Mouse (Mus musculus) MEL (cell line): Measurements from ENCODE around the gene Gstp3. TPM values are rescaled to one million over a fixed set of nuclear protein-coding genes. Genes with fewer than 3 reads are reported as not detected.

Experiments used
- DNase-seq: peaks from one replicate; pipeline ENCODE4 v3.0.0; 2011; ENCODE audit warnings: low read depth, low spot score
- H3K27ac ChIP-seq: 2 replicates; pipeline ENCODE4 v1.5.1; 2012; ENCODE audit warnings: low read depth, mild to moderate bottlenecking, control low read depth, low read length, moderate library complexity; ENCODE audit not compliant: control insufficient read depth
- H3K27me3 ChIP-seq, 2 experiments: fragments of 150-350 bp in 1 of 2; sonication (generic) in 1 of 2; 2 replicates each; pipeline ENCODE4 v1.6.1; 2012; ENCODE audit warnings: low read length in 2 of 2, mild to moderate bottlenecking in 2 of 2, improper control_type of control experiment in 1 of 2, moderate library complexity in 1 of 2; ENCODE audit not compliant: insufficient read depth in 2 of 2, control insufficient read depth in 1 of 2
- H3K36me3 ChIP-seq, 2 experiments: 2 replicates each; pipeline ENCODE4 v1.6.1; 2012 to 2014; ENCODE audit warnings: low read length in 2 of 2, improper control_type of control experiment in 1 of 2, inconsistent platforms in 1 of 2, mild to moderate bottlenecking in 1 of 2; ENCODE audit not compliant: insufficient read depth in 2 of 2, control insufficient read depth in 1 of 2
- H3K4me1 ChIP-seq, 2 experiments: fragments of 150-350 bp in 1 of 2; sonication (generic) in 1 of 2; 2 replicates each; pipeline ENCODE4 v1.6.1; 2012; ENCODE audit warnings: low read length in 2 of 2, improper control_type of control experiment in 1 of 2, mild to moderate bottlenecking in 1 of 2; ENCODE audit not compliant: insufficient read depth in 2 of 2, control insufficient read depth in 1 of 2
- H3K4me3 ChIP-seq, 2 experiments: fragments of 150-350 bp in 1 of 2; sonication (generic) in 1 of 2; 2 replicates each; pipeline ENCODE4 v1.5.1; 2012; ENCODE audit warnings: low read depth in 2 of 2, low read length in 2 of 2, mild to moderate bottlenecking in 2 of 2, moderate library complexity in 2 of 2, control low read depth in 1 of 2, improper control_type of control experiment in 1 of 2; ENCODE audit not compliant: control insufficient read depth in 1 of 2, insufficient read depth in 1 of 2
- H3K79me2 ChIP-seq: 2 replicates; pipeline ENCODE4 v1.6.1; 2012; ENCODE audit warnings: mild to moderate bottlenecking, low read length, moderate library complexity; ENCODE audit not compliant: control insufficient read depth, poor library complexity, insufficient read depth
- H3K9ac ChIP-seq: 2 replicates; pipeline ENCODE4 v1.6.1; 2012; ENCODE audit warnings: low read depth, mild to moderate bottlenecking, control low read depth, low read length, moderate library complexity; ENCODE audit not compliant: control insufficient read depth, poor library complexity, severe bottlenecking
- H3K9me3 ChIP-seq: fragments of 150-350 bp; sonication (generic); replicated peaks from 2 replicates; pipeline ENCODE4 v1.6.1; 2012; ENCODE audit warnings: mild to moderate bottlenecking, low read length, improper control_type of control experiment, moderate library complexity; ENCODE audit not compliant: insufficient read depth
- BHLHE40 ChIP-seq: IDR thresholded peaks from 2 replicates; pipeline ENCODE4 v1.6.1; 2012; ENCODE audit warnings: low read depth, mild to moderate bottlenecking, inconsistent platforms, low read length, improper control_type of control experiment, borderline replicate concordance
- CHD1 ChIP-seq: IDR thresholded peaks from 2 replicates; pipeline ENCODE4 v1.6.1; 2012; ENCODE audit warnings: low read depth, mild to moderate bottlenecking, inconsistent platforms, low read length, improper control_type of control experiment
- CTCF ChIP-seq, 3 experiments: IDR thresholded peaks in 2 of 3; conservative IDR thresholded peaks in 1 of 3; 2 replicates each; pipeline ENCODE4 v1.5.1; 2011 to 2012; ENCODE audit warnings: low read length in 3 of 3, low read depth in 2 of 3, mild to moderate bottlenecking in 2 of 3, improper control_type of control experiment in 1 of 3, inconsistent platforms in 1 of 3, mixed read lengths in 1 of 3, moderate library complexity in 1 of 3; ENCODE audit not compliant: control insufficient read depth in 1 of 3, insufficient read depth in 1 of 3, poor library complexity in 1 of 3, severe bottlenecking in 1 of 3
- ETS1 ChIP-seq: IDR thresholded peaks from 2 replicates; pipeline ENCODE4 v1.6.1; 2012; ENCODE audit warnings: low read depth, mild to moderate bottlenecking, inconsistent platforms, low read length, improper control_type of control experiment, moderate library complexity
- GABPA ChIP-seq: IDR thresholded peaks from 2 replicates; pipeline ENCODE4 v1.6.1; 2012; ENCODE audit warnings: low read depth, mild to moderate bottlenecking, inconsistent platforms, low read length, improper control_type of control experiment, moderate library complexity
- HCFC1 ChIP-seq: IDR thresholded peaks from 2 replicates; pipeline ENCODE4 v1.6.1; 2012; ENCODE audit warnings: low read depth, mild to moderate bottlenecking, inconsistent platforms, low read length, improper control_type of control experiment, moderate library complexity
- JUND ChIP-seq: IDR thresholded peaks from 2 replicates; pipeline ENCODE4 v1.6.1; 2011; ENCODE audit warnings: low read depth, mild to moderate bottlenecking, improper control_type of control experiment, low read length
- KAT2A ChIP-seq: conservative IDR thresholded peaks from 2 replicates; pipeline ENCODE4 v1.6.1; 2012; ENCODE audit warnings: low read depth, low read length, improper control_type of control experiment, inconsistent platforms
- MAFK ChIP-seq: IDR thresholded peaks from 2 replicates; pipeline ENCODE4 v1.6.1; 2011; ENCODE audit warnings: low read depth, mild to moderate bottlenecking, low read length, improper control_type of control experiment, borderline replicate concordance
- MAX ChIP-seq: IDR thresholded peaks from 2 replicates; pipeline ENCODE4 v1.6.1; 2011; ENCODE audit warnings: low read length, improper control_type of control experiment
- MAZ ChIP-seq: IDR thresholded peaks from 2 replicates; pipeline ENCODE4 v1.6.1; 2012; ENCODE audit warnings: low read depth, mild to moderate bottlenecking, inconsistent platforms, low read length, improper control_type of control experiment
- MEF2A ChIP-seq: IDR thresholded peaks from 2 replicates; pipeline ENCODE4 v1.6.1; 2014; ENCODE audit warnings: low read depth, mild to moderate bottlenecking, inconsistent platforms, low read length, improper control_type of control experiment; ENCODE audit not compliant: poor library complexity, insufficient replicate concordance, severe bottlenecking; ENCODE audit errors: extremely low read depth
- MYB ChIP-seq: IDR thresholded peaks from 2 replicates; pipeline ENCODE4 v1.6.1; 2011; ENCODE audit warnings: mild to moderate bottlenecking, low read depth, low read length, improper control_type of control experiment
- POLR2A ChIP-seq, 2 experiments: IDR thresholded peaks; 2 replicates each; pipeline ENCODE4 v1.6.1; 2011 to 2012; ENCODE audit warnings: low read length in 2 of 2, mild to moderate bottlenecking in 2 of 2, control low read depth in 1 of 2, improper control_type of control experiment in 1 of 2, low read depth in 1 of 2, moderate library complexity in 1 of 2; ENCODE audit not compliant: control insufficient read depth in 1 of 2, insufficient read depth in 1 of 2, poor library complexity in 1 of 2
- POLR2AphosphoS2 ChIP-seq: IDR thresholded peaks from 2 replicates; pipeline ENCODE4 v1.6.1; 2011; ENCODE audit warnings: low read length, improper control_type of control experiment
- POLR2AphosphoS5 ChIP-seq: IDR thresholded peaks from 2 replicates; pipeline ENCODE4 v1.6.1; 2012; ENCODE audit warnings: low read depth, borderline replicate concordance, mild to moderate bottlenecking, inconsistent platforms, low read length, moderate library complexity, mixed read lengths
- RAD21 ChIP-seq: IDR thresholded peaks from 2 replicates; pipeline ENCODE4 v1.6.1; 2011; ENCODE audit warnings: mild to moderate bottlenecking, low read depth, low read length, improper control_type of control experiment
- RCOR1 ChIP-seq: IDR thresholded peaks from 2 replicates; pipeline ENCODE4 v1.6.1; 2012; ENCODE audit warnings: low read depth, mild to moderate bottlenecking, inconsistent platforms, low read length, improper control_type of control experiment
- SIN3A ChIP-seq: IDR thresholded peaks from 2 replicates; pipeline ENCODE4 v1.6.1; 2012; ENCODE audit warnings: low read length, improper control_type of control experiment, inconsistent platforms
- TBP ChIP-seq: IDR thresholded peaks from 2 replicates; pipeline ENCODE4 v1.8.0; 2011; ENCODE audit warnings: low read depth, low read length, improper control_type of control experiment
- USF1 ChIP-seq: IDR thresholded peaks from 2 replicates; pipeline ENCODE4 v1.6.1; 2014; ENCODE audit warnings: low read depth, mild to moderate bottlenecking, inconsistent platforms, low read length, improper control_type of control experiment, moderate library complexity
- USF2 ChIP-seq, 2 experiments: IDR thresholded peaks; 2 replicates each; pipeline ENCODE4 v1.6.1; 2011 to 2012; ENCODE audit warnings: improper control_type of control experiment in 2 of 2, low read length in 2 of 2, borderline replicate concordance in 1 of 2, inconsistent platforms in 1 of 2, low read depth in 1 of 2, mild to moderate bottlenecking in 1 of 2; ENCODE audit not compliant: insufficient read depth in 1 of 2
- ZKSCAN1 ChIP-seq: IDR thresholded peaks from 2 replicates; pipeline ENCODE4 v1.6.1; 2012; ENCODE audit warnings: low read depth, mild to moderate bottlenecking, inconsistent platforms, low read length, improper control_type of control experiment, moderate library complexity
- ZMIZ1 ChIP-seq: IDR thresholded peaks from 2 replicates; pipeline ENCODE4 v1.6.1; 2012; ENCODE audit warnings: low read depth, mild to moderate bottlenecking, inconsistent platforms, low read length, improper control_type of control experiment, moderate library complexity
- ZNF384 ChIP-seq: IDR thresholded peaks from 2 replicates; pipeline ENCODE4 v1.6.1; 2012; ENCODE audit warnings: low read depth, mild to moderate bottlenecking, inconsistent platforms, low read length, improper control_type of control experiment
- polyA plus RNA-seq, 2 experiments: library from polyadenylated mRNA; stranded (reverse) in 1 of 2; unstranded in 1 of 2; fragments of >175 nt in 1 of 2; fragments of >200 nt in 1 of 2; gene quantifications; 2 replicates each; pipeline versions ENCODE4 v1.2.1 to v1.2.4; 2012; ENCODE audit warnings: low replicate concordance in 2 of 2, low read depth in 1 of 2; ENCODE audit not compliant: insufficient read length in 2 of 2, insufficient read depth in 1 of 2, missing spikeins in 1 of 2
- total RNA-seq: library from RNA; depleted of rRNA; stranded (reverse); fragments of 300-350 nt; gene quantifications from 2 replicates; pipeline ENCODE4 v1.2.3, GENCODE M21; 2012

Gene Gstp3
- total and polyA plus RNA-seq, 3 experiments: 0.84 TPM; not detected in 2

DNA sequence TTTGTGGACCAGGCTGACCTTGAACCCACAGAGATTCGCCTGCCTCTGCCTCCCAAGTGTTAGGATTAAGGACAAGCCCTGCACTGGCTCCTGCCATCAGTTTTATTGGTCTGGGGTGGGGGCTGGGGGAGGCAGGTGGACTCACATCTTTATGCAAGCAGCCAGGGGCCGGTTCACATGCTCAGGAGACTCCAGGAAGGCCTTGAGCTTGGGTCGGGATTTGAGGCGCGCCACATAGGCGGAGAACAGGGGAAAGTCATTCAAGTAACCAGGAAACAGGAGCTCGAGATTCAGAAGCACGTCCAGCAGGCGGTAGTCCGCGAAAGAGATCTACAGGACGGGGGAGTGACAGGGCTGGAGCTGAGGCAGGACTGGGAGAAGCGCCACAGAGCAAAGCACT is 2.0 kb downstream of the Gstp3 start:
- Histone ChIP-seq H3K79me2 (no peaks in the 10 kb centered on the region), H3K4me1 (peaks cover 0 to 10% of the 10 kb centered on the region in 2 experiments; a peak in 2 of 4 replicates), H3K9me3 (no peaks in the 10 kb centered on the region), H3K27me3 (peaks cover 0 to 3% of the 10 kb centered on the region in 2 experiments; a peak in 1 of 4 replicates)
- TF ChIP-seq MEF2A: no peak
- no peak for TF ChIP-seq POLR2A (IDR thresholded peaks at IDR 0.05; ENCODE audit: control insufficient read depth in 1 of 2, insufficient read depth in 1 of 2, low read depth in 1 of 2, low read length in 2 of 2, poor library complexity in 1 of 2)
- TF ChIP-seq GABPA: no peak
- no peak for TF ChIP-seq CTCF (IDR thresholded peaks at IDR 0.05 in 2 of 3, conservative IDR thresholded peaks at IDR 0.05 in 1 of 3; ENCODE audit: control insufficient read depth in 1 of 3, insufficient read depth in 1 of 3, low read depth in 2 of 3, low read length in 3 of 3, poor library complexity in 1 of 3, severe bottlenecking in 1 of 3)
- TF ChIP-seq SIN3A: no peak
- TF ChIP-seq RAD21: no peak
- TF ChIP-seq ZNF384: no peak
- no peak for TF ChIP-seq USF2 (IDR thresholded peaks at IDR 0.05; ENCODE audit: borderline replicate concordance in 1 of 2, insufficient read depth in 1 of 2, low read depth in 1 of 2, low read length in 2 of 2)
- TF ChIP-seq MAX: no peak
- no peak for TF ChIP-seq MAZ
- TF ChIP-seq POLR2AphosphoS5: no peak
- TF ChIP-seq RCOR1: no peak
- TF ChIP-seq USF1: no peak
- TF ChIP-seq CHD1: no peak
- TF ChIP-seq ZMIZ1: no peak
- TF ChIP-seq KAT2A: no peak
- no peak for TF ChIP-seq MAFK
- no peak for TF ChIP-seq ZKSCAN1
- TF ChIP-seq HCFC1: no peak
- TF ChIP-seq, all 39 proteins: peak for 0
- no peak overlapping the region for H3K4me3 ChIP-seq
- DNase-seq: no peak
- H3K36me3 ChIP-seq: peaks cover 0 to 2% of the 10 kb centered on the region in 2 experiments; a peak in 2 of 4 replicates
- H3K9ac ChIP-seq: no peak overlapping the region
- H3K27ac ChIP-seq: no peak overlapping the region

DNA sequence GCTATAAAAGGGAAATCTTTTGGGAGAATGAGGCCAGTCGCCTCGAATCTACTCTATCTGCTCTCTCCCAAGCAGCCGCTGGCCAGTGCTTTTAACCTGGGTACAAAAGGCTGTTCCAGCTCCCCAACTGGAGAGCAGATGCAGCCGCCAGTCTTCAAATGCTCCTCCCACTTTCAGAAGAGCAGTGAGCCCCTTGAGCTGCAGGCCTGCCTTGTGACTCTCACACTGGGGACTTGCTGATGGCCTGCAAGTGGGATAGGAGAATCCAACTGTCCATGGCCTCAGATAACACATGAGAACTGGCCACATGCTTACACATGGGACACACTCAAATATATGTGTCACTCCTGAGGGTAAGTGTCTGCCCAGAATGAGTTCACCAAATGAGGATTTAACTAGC is 2.6 kb downstream of the Gstp3 start:
- H3K4me1 ChIP-seq: peaks cover 0 to 10% of the 10 kb centered on the region in 2 experiments; a peak in 2 of 4 replicates

More for the DNA sequence above, 2.6 kb downstream of the Gstp3 start:
- peaks cover 0 to 2% of the 10 kb centered on the region in 2 experiments; a peak in 2 of 4 replicates for H3K36me3 ChIP-seq
- H3K27me3 ChIP-seq: peaks cover 0 to 3% of the 10 kb centered on the region in 2 experiments; a peak in 1 of 4 replicates
- H3K4me3 ChIP-seq: no peak overlapping the region
- no peak overlapping the region for H3K9ac ChIP-seq
- H3K9me3 ChIP-seq: no peaks in the 10 kb centered on the region
- no peaks in the 10 kb centered on the region for H3K79me2 ChIP-seq
- DNase-seq: no peak
- H3K27ac ChIP-seq: no peak overlapping the region
- no peak for TF ChIP-seq ZKSCAN1
- no peak for TF ChIP-seq JUND
- no peak for TF ChIP-seq POLR2AphosphoS2
- TF ChIP-seq TBP: no peak
- TF ChIP-seq USF2 (IDR thresholded peaks at IDR 0.05; ENCODE audit: borderline replicate concordance in 1 of 2, insufficient read depth in 1 of 2, low read depth in 1 of 2, low read length in 2 of 2): no peak
- TF ChIP-seq ETS1: no peak
- TF ChIP-seq ZNF384: no peak
- no peak for TF ChIP-seq POLR2A (IDR thresholded peaks at IDR 0.05; ENCODE audit: control insufficient read depth in 1 of 2, insufficient read depth in 1 of 2, low read depth in 1 of 2, low read length in 2 of 2, poor library complexity in 1 of 2)
- no peak for TF ChIP-seq MYB
- no peak for TF ChIP-seq MEF2A
- TF ChIP-seq BHLHE40: no peak
- TF ChIP-seq, all 39 proteins: peak for 0
